Mouse (Mus musculus) cerebellum, adult 9-10 months (tissue): ENCODE results near the gene Frrs1.
"Not testable (repeated sequence)": the region's sequence is repeated elsewhere in the genome, so short reads cannot be mapped to it uniquely, and the experiment has no call there.

Source experiments
- DNase-seq: peaks from one replicate; pipeline ENCODE4 v3.0.0; 2022

The Frrs1 gene

DNA sequence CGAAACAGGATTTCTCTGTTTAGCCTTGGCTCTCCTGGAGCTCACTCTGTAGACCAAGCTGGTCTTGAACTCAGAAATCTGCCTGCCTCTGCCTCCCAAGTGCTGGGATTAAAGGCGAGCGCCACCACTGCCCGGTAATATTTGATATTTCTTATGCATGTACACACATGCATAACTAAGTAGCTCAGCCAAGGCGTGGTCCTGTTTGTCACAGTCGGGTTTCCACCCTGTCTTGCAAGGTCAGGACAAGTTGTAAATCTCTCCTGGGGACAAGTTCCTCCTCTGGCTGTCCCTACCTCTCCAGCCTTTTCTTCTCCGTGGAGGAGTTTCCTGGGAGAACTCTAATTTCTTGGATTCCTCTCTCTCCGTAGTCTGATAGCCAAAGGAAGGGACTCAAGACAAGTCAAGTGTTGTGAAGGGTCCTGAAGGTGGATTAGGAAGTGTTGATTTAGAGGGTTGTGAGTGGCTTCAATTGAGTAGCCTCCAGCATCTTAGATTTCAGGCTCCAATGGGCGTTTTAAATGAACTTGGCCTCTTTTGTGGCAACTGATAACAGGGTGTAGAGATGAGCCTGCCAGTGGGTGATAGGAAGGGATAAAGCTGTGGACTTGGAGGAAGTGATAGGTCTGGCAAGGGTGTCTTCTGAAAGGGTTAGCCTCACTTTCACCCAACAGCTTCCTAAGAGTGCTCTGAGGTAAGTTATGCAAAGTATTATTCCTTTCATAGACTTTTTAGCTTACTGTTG, at the start of gene Frrs1:
Gene Frrs1 (plus strand): TSS at position 524 of the 745 bp plus-strand sequence.
- no peak for DNase-seq

DNA sequence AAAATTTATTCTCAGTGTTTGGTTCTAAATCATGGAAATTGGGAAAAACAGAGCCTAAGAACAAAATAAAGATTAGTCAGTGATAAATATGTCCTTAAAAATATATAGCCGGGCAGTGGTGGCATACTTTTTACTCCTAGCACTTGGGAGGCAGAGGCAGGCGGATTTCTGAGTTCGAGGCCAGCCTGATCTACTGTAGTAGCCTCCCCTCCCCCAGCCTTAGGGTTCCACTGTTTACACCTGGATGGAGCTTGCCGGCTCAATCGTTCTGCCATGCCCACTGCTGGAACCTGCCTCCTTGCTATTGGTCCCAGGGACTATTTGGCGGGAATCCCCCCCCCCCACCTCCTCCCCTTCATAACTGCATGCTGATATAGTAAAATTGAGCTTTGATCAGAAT, 48.9 kb upstream of the Frrs1 start:
- DNase-seq: not testable (repeated sequence)

DNA sequence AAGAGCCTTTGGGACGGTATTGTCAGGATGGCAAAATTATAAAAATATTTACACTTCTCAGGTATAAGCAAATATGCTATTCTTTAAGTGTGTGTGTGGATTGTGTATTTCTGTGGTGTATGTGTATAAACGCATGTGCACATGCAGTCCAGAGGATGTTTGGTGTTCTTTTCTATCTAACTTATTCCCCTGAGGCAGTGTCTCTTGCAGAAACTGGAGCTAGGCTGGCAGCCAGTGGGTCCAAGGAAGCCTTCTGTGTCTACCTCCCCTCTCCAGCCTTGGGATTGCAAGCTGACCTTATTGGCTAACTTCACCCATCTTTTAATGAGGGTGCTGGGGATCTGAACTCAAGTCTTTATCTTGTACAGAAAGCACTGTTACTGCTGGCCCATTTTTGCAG, 46.3 kb upstream of the Frrs1 start:
- no peak for DNase-seq

DNA sequence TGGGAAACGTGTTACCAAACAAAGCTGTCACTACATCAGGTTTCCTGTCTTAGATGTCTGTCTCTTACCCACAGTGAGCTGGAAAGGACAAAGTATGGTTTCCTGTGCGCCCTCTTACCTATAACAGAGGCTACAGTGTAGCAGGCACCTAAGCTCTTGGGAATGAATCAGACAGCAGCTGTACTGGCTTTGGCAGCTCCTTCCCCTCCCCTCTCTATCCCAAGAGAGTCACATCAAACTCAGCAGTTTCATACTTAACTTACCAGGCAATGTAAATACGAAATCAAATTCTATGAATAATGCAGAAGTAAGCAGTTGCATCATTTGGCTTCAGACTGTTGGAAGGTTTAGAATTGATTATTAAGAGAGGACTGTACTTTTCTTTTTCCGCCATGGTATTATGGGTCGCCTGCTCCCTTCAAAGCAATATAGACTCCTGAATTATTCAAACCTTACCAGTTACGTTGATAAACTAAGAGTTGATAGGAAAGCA, 43.9 kb upstream of the Frrs1 start:
- no peak for DNase-seq

DNA sequence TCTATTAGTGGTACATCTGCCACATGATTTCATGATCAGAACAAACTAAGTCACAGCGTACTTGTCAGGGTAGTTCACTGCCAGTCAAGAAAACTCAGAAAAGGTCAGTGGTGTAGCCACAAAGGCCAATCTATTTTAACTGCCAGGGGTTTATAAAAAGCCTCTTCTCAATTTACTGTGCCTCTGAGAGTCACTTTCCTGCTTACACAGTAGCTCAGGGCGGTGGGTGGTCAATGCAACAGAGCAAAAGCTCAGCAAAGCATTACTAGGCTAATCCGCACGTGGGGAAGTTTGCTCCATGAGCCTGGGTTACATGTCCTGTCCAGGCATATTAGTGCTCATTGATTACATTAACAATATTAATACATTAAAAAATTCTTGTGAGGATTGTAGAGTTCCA, 43.3 kb upstream of the Frrs1 start:
- no peak for DNase-seq

DNA sequence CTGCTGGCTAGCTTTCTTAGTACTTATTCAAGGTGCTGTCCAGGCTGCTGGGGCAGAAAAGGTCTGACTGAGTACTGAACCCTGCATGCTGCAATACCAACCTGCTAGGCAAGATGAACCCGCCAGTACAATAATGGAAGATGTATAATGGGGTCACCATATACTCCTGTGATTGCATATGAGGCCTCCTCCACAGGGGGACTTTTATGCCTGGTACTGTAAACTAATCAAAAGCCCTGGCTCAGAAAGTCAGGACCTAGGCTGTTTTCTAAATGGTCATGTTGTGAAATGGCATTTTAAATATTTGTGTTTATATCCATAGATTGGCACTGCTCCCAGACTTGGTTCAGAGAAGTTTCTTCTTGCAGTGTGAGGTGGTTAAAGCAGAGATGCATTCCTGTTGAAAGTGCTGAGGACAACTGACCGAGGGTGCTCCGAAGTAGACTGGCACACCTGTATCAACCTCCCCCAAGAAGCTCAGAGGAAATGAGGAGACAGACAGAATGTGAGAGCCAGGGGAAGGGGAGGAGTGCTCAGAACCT, 42.5 kb upstream of the Frrs1 start:
- no peak for DNase-seq

DNA sequence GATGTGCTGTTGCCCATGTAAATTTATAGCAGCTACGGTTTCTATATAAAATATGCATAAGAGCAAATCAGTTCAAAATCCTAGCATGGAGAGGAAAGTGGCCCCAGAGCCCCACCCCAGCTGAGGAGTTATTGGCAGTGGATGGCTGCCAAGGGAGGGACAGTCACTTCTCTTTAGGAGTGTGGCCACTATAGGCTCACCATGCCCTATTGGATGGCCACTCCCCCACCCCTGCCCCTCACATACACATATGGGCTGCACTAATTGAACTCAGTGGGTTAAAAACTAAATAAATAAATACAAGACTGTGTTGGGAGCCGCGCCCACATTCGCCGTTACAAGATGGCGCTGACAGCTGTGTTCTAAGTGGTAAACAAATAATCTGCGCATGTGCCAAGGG, 42.0 kb upstream of the Frrs1 start:
- DNase-seq: no peak

DNA sequence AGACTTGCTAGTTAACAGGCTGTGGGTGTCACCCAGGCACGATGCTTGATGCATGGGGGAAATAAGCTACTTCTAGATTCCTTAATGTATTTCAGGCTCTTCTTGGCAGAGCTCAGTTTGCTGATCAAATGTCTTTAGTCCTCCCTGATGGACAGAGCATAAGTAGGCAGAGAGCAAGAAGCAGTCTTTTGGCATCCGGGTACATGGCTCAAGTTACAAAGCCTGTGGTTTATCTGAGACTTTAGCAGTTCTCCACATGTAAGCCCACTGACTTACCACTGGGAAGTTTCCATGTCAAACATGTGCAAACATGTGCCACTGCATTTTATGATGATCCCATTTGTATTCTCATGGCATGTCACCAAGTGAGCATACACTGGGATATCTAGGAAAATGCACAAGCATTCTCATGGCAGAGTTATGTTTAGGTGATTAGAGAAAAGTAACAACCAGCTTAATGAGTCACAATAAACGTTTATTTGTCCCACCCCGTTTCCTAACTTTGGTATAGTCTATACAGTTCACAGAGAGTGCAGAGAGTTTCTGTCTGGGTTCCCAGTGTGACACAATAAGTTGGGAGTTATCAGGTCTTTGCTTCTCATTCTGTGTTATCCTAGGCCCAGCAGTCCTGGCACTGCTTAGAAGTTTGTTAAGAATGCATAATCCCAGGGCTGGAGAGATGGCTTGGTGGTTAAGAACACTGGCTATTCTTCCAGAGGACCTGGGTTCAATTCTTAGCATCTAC, 32.6 kb upstream of the Frrs1 start:
- DNase-seq: no peak

DNA sequence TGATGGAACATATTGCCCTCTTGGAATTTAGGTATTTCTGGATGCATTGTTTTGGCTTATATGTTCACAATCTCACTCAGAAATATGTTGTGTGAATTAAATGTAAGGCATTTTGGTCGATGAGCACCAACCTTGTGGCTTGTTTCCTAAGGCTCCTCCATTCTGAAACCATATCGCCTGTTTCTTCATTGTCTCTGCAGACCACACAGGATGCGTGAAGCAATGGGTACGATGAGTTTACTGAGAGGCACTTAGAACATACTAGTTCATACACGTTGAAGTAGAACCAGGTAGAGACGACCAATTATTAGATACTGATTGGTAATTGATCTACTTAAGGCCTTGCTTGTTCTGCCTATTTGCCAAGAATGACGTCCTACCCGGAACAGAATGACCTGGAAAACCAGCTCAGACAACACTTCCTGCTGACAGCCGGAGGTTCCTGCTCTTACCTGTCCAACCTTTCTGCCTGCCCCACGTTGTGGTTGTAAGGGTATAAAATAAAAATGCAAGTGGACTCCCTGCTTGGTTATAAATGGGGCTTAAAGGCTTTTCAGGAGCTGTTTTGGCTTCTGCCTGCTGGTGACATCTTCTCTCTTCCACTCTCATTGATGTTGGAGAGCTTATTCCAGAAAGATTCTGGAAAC, 29.9 kb upstream of the Frrs1 start:
- no peak for DNase-seq

DNA sequence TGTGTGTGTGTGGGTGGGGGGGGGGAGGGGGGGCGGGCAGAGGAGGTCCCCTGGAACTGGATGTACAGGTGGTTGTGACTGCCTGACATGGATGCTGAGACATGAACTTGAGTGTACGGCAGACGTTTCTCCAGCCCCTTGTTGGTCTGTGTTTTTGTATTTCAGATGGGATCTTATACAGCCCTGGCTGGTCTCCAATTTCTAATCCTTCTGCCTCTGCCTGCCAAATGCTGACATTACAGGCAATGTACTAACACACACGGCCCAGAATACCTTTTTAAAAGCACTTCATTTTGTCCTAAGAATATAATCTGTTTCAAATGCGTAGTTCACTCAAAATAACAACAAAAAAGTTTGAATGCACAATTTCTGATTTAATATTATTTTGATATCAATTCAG, 27.9 kb upstream of the Frrs1 start:
- DNase-seq: no peak

DNA sequence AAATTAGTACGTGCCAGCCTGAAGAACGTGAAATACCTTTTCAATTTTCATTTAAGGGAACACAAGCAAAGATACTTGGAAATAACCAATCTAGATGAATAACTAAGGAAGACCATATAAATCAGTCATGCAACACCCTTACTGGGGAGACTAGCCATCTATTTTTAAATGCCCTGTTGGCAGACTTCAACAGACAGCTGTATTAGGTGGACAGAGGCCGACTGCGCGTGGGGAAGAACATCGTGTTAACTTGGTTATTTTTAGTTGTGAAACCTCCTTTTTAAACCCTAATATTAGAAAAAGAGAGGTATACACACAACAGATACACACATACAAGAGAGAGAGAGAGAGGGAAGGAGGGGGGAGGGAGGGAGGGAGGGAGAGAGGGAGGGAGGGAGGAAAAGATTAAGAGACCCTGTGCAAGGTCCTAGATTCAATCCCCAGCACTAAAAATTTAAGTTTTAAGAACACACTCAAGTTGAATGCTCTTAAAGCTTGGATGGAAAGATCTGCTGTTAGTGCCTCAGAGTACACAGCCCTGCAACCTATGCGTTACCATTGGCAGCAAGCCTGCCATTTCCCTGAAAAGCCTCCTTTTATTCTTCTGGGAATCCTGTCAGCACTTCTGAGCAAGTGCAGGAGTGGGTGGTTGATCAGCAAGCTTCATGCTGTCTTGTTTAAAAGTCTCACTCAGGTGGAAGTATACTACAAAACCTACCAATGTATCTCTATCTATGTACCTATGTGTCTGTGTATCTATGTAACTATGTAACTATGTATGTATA, 26.5 kb upstream of the Frrs1 start:
- no peak for DNase-seq

DNA sequence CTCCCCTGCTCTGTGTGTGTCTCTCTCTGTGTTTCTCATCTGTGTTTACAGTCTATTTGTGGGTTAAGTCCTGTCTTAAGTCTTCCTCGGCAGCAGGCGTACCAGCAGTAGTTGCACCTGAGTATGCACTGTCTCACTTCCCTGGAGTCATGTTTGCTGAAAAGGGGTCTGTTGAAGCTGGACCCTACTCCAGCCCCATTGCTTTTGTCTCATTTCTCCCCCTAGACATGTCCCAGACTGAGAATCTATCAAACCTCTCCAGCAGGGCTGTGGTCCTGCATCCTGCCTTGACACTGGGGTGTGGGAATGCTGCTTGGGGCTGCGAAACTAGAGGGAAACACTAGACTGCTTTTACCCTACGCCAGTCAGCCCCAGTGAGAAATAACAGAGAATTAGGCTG, 25.8 kb upstream of the Frrs1 start:
- DNase-seq: no peak

DNA sequence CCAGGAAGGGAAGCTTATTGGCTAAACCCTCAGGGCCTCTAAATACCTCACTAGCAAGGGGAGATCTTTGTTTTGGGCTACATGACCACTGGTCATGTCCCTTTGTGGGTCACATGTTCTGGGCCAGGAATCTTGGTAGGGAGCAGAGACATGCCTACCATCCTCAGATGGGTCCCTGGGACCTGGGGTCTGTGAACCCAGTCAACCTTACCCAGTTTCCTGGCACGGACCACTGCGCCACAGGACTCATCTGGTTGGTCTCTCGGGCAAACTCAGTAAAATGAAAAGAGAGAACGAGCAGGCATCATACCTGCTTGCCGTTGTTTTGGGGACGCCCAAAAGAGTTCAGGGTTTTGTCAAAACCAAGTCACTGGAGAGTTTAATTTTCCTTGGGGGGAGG, 25.0 kb upstream of the Frrs1 start:
- DNase-seq: no peak

DNA sequence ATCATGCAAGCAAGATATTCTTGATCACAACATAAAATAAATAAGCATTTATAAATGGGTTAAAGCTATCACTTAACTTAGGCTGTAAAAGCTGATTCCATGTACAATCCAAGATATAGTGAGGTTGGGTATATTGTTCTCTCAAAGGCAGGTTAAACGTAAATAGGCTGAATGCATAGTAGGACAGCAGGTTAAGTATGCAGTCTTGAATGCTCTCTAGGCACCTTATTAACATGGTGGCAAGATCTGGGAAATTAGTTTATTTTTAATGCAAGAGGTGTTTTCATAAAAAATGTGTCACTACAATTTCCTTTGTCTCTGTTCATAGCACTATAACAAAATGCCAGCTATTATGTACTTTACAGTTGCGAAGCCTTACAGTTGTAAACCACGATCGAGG, 23.9 kb upstream of the Frrs1 start:
- no peak for DNase-seq

DNA sequence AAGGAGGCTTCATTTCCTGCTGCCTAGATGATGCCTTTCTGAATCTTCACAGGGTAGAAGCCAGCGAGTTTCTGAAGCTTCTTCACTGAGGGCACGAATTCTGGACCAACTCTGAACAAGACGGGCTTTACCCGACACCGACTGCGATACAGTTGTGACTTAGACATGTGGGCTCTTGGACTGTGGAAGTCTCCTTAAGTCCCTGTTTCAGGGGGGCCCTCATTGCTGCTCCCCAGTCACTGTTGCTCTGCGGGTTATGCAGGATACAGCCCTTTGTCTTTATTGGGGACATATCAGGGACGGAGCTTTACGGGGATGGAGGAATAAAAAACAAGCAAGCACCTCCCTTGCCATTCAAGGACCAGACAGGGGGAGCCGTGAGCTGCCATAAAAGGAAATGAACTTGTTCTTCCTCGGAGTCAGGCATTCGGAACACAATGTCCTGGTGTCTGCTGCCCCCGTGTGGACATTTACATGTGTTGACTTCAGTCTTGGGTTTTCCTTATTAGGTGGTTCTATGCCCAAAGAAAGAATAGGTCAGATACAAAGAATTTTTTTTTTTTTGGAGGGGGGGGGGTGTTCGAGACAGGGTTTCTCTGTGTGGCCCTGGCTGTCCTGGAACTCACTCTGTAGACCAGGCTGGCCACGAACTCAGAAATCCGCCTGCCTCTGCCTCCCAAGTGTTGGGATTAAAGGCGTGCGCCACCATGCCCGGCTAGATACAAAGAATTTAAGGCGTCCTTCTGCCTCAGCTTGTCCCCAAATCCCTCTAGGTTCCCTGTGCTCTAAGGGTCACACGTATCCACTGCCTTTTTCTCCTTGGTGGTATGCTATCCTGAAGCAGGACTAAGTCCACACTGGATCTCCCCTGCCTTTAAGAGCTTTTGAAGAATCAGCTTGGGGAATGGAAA, 23.2 kb upstream of the Frrs1 start:
- DNase-seq: peak; percentile 87

DNA sequence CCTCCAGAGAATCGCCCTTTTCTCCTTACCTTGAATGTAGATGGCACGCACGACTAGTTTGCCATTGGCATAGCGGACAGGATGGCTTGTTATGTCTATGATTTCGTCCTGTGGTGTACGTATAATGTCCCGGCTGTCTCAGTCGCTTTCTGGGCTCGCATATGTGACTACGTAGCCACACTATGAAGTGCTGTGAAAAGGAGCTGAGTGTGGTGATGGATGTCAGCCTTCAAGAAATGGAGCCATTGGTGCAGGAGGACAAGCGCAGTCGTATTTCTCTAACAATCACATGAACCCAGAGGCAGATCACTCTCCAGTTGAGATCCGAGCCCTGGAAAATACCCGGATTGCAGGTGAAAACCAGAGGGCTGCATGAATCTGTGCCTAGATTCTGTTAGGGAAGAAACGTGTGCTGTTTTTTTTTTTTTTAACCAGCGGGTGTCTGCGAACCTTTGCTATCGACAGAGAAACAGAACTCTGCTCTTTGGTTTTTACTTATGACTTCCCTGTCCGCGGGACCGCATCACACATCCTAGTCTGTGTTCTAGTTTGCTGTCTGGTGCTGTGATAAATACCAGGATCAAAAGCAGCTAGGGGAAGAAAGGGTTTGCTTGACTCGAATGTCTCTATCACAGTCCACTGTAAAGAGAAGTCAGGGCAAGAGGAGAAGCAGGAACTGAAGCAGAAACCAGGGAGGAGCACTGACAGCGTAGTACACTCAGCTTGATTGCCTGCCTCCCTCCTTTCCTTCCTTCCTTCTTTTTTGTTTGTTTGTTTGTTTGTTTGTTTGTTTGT, 22.4 kb upstream of the Frrs1 start:
- DNase-seq: no peak

DNA sequence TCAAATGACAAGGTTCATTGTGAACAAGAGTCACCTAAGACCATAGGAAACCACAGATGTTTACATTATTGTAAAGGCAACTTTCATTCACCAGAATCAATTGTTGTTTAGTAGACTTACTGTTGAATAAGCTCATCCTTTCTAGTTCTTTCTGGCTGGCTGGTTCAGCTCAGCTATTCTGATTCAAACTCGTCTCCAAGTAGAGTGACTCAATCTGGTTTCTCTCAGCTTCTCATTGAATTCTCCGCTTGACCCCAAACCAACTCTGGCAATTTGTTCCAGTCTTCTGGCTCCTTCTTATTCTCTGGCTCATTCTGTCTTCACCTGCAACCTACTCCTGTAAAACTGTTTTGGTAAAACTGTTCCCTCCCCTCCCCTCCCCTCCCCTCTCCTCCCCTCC, 18.0 kb upstream of the Frrs1 start:
- no peak for DNase-seq

DNA sequence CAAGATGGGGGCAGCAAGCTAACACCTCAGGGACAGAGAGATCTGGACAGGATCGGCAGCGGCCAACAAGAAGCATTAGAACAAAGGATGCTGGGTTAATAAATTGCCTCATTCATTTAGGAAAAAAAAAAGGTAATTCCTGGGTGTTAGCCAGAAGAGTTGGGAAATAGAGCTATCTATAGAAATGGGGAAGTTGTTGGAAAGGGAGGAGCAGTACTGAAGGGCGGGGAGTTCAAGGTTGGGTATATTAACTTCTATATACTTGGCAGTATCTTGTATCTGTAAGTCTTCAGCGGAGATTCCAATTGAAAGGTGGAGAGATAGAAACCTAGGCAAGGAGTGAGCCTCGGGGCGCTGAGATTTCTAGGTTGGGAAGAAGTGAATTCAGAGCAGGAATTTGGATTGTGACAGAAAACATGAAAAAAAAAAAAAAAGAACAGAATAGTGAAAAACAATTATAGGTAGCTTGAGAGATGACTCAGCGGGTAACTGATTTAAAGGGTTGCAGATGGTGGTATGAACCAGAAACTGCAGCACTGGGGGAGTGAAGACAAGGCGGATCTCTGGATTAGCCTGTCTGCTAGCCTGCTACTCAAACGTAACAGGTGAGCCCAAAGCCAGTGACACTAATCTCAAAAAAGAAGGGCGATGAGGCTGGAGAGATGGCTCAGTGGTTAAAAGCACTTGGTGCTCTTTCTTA, 14.2 kb upstream of the Frrs1 start:
- DNase-seq: no peak

DNA sequence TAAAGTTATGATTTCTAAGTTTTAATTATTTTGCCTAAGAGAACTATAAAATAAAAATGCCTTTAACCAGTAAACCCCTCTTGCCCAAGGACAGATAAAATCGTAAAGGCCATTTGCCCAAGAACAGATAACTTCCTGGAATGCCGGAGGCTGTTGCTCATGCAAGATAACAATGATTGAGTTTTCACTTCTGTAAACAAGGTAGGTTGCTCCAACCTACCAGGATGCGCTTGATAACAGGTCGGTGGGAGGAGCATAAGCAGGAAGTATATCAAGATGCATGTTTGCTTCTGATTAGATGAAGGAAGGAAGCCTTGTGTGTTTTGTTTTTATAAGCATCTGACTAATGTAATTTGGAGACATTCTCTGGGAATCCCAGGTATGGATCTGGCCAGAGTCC, 13.2 kb upstream of the Frrs1 start:
- DNase-seq: no peak

DNA sequence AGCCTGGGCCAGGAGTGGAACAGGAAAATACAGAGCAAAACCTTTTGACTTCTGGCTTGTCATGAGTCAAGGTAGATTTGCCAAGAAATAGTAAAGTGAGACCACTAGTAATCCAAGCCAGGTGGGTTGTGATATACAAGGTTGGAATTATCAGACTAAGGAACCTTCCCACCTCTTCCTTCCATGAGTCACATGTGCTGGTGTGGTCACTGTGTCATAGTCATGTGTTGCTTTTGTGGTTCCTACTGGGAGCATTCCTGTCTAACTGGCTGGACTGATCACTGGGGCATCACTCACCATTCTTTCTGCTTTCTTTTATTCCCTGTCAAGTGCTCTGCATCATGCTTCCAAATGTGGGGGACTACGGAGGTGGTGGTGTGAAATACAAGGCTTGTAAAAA, 11.2 kb upstream of the Frrs1 start:
- no peak for DNase-seq
